Mouse (Mus musculus) cerebellum, adult 2 months (tissue): Measurements from ENCODE around the gene Ndufb6. TPM values are rescaled to one million over a fixed set of nuclear protein-coding genes. Genes with fewer than 3 reads are reported as not detected.
"Not testable (repeated sequence)": the region's sequence is repeated elsewhere in the genome, so short reads cannot be mapped to it uniquely, and the experiment has no call there.

Experiments used
- DNase-seq, 2 experiments: peaks; one replicate each; pipeline ENCODE4 v3.0.0; 2021
- H3K27ac ChIP-seq: fragments of 200-500 bp; 2 replicates; pipeline ENCODE4 v1.5.1; 2012; ENCODE audit warnings: low read length, control low read depth, inconsistent platforms; ENCODE audit not compliant: insufficient read depth
- H3K27me3 ChIP-seq: fragments of 200-500 bp; 2 replicates; pipeline ENCODE4 v1.6.1; 2012; ENCODE audit warnings: inconsistent platforms, mild to moderate bottlenecking, low read length, moderate library complexity; ENCODE audit not compliant: control insufficient read depth, insufficient read depth
- H3K4me1 ChIP-seq: fragments of 200-500 bp; 2 replicates; pipeline ENCODE4 v1.6.1; 2011; ENCODE audit warnings: low read length; ENCODE audit not compliant: control insufficient read depth, insufficient read depth
- H3K4me3 ChIP-seq: fragments of 200-500 bp; replicated peaks from 2 replicates; pipeline ENCODE3; 2011; ENCODE audit warnings: mild to moderate bottlenecking, low read depth, low read length, control low read depth; ENCODE audit not compliant: insufficient read depth
- CTCF ChIP-seq: fragments of 200-500 bp; IDR thresholded peaks from 2 replicates; pipeline ENCODE4 v1.5.1; 2011; ENCODE audit warnings: low read depth, mild to moderate bottlenecking, control low read depth, low read length, moderate library complexity, borderline replicate concordance; ENCODE audit not compliant: insufficient read depth
- POLR2A ChIP-seq: fragments of 200-500 bp; IDR thresholded peaks from 2 replicates; pipeline ENCODE4 v1.6.1; 2011; ENCODE audit warnings: low read length, control low read depth, borderline replicate concordance; ENCODE audit not compliant: insufficient read depth
- WGBS: fragments of 180-500 bp; shearing (Covaris S2); methylation state at CpG from one replicate; pipeline ENCODE4 v1.1.7; 2018; 5-methylcytosine and 5-hydroxymethylcytosine counted together
- polyA plus RNA-seq: library from polyadenylated mRNA; depleted of rRNA; stranded (reverse); fragments of >200 nt; gene quantifications from 2 replicates; pipeline ENCODE4 v1.2.3, GENCODE M21; 2012

Ndufb6 gene
- polyA plus RNA-seq, 1 experiment, result 210 TPM

DNA sequence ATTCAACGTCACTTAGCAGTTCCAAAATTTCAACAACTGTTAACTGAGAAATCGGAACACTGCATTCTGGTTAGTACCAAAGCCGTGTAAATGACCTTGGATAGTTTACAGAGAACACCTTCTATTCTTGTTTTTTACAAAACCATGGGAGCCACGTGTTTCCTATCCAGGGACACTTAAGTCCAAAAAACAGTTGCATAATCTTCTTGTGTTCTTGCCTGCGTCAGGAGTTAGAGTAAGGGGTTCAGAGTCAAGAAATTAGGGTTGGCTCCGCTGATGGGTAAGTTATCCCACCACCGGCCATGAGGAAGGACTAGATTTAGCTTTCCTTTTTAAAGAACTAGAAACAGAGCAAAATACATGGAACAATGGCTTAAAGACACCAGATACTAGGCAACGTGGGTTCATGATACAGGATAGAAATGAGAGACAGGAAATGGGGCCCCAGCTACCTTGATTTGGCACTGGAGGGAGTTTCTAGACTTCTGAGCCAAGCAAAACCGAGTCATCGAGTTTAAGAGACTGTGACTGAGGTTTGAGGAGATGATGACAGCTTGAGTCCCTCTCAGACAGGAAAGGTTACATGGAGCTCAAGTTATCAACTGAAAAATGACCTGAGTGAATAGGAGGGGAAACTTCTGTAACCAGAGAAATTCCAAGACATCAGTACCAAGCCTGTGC is 23.4 kb upstream of the Ndufb6 start:
- no peak for DNase-seq
- WGBS, result 79% methylated on average over 10 of the region's 10 CpGs
- TF ChIP-seq CTCF, result no peak
- TF ChIP-seq POLR2A, result no peak
- no peak overlapping the region for H3K4me3 ChIP-seq
- H3K27me3 ChIP-seq, result no peaks in the 10 kb centered on the region
- no peak overlapping the region for H3K27ac ChIP-seq
- H3K4me1 ChIP-seq, result no peaks in the 10 kb centered on the region

DNA sequence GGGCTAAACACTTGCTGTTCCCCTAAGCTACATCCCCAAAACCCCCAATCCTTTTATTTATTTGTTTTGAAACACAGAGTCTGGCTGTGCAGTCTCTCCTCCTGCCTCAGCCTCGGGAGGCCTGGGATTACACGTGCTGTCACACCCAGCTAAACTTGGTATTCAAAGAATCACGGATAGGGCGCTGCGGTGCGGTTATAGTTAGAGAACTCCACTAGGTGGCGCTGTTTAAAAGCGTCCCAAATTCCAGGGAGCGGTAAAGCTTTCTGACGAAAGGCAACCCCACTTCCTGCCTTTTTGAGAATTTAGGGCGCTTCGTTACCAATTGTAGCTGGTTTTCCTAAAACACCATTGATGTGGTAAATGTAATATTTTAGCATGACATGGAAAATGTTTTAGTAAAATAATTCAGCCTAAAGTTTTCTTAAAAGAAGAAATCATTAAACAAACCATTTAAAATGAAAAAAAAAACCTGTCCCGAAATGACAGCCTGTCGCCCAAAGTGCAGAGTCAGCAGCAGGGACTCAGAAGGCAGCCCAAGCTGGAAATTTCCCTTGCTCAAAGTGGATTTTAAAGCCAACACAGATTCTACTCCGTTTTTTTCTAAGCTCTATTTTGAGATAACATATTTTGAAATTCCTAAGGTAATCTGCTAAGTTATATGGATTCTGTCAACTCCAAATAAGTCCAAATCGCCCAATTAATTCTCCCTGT is 22.0 kb upstream of the Ndufb6 start:
- peak overlapping the region; percentile 23 for H3K4me3 ChIP-seq
- no peak for TF ChIP-seq POLR2A
- TF ChIP-seq CTCF, result peak; percentile 70
- H3K27me3 ChIP-seq, result no peaks in the 10 kb centered on the region
- no peaks in the 10 kb centered on the region for H3K4me1 ChIP-seq
- WGBS, result 8% methylated on average over 16 of the region's 16 CpGs
- H3K27ac ChIP-seq, result no peak overlapping the region
- DNase-seq, result peak; percentile 68 to 77

DNA sequence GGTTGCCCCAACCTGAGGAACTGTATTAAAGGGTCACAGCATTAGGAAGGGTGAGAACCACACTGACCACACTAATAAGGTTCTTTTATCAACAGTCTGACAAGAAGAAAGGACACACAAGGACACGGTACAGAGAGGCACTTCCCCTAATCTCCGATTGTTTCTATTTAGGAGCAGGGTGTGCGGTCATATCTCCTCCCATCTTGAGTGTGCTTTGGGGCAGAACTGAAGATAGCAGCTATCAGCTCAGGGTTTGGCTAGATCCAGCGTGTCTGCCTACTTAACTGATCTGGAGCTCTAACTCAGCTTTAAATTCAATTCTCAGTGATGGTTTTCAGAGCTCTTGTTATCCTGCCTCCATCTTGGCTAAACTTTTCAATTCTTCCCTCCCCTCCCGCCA is 19.9 kb upstream of the Ndufb6 start:
- H3K4me3 ChIP-seq, result no peak overlapping the region
- H3K27ac ChIP-seq, result no peak overlapping the region
- H3K4me1 ChIP-seq, result no peaks in the 10 kb centered on the region
- DNase-seq, result no peak
- TF ChIP-seq CTCF, result no peak
- TF ChIP-seq POLR2A, result no peak
- WGBS, result 71% methylated on average over 5 of the region's 5 CpGs
- no peaks in the 10 kb centered on the region for H3K27me3 ChIP-seq

DNA sequence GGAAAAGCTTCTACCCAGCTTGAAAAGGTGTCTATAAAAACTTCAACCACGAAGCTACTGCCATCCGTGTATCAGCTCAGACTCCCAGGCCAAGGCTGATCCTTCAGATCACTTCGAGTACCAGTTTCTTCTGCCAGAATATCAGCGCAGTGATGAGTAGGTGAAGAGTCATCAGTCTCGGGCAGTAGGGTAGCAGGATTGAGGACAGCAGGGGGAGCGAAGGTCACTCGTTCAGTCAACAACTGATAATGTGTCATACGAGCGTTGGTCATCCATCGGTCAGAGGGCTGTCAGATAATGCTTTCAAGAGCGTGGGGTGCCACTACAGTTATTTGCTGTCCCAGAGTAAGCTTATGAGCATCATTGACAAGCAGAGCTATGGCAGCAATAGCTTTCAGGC is 12.3 kb upstream of the Ndufb6 start:
- DNase-seq, H3K4me3 ChIP-seq, H3K27me3 ChIP-seq, H3K27ac ChIP-seq, H3K4me1 ChIP-seq: not testable (repeated sequence)
- 93% methylated on average over 11 of the region's 11 CpGs for WGBS

DNA sequence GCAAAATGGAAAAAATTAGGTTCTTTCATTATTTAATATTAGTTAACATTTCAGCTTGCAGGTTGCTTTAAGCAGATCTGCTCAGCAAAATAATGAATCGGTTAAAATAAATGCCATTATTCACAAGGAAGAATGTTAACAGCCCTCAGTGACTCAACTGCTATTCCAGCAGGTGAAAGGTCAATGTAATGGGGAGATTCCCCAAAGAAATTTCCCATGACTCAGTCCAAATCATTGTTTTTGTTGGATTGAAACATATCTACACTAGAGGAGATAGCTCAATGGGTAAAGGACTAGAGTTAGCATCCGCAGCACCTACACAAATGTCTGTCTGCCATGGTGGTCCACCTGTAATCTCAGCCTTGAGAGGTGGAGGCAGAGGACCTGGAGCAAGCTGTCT is 9.8 kb upstream of the Ndufb6 start:
- Histone ChIP-seq H3K4me3 (no peak overlapping the region), H3K27ac (no peak overlapping the region), H3K27me3 (no peaks in the 10 kb centered on the region), H3K4me1 (no peaks in the 10 kb centered on the region)
- WGBS, result 94% methylated on average over 2 of the region's 2 CpGs
- no peak for DNase-seq
- no peak for TF ChIP-seq CTCF
- TF ChIP-seq POLR2A, result no peak

DNA sequence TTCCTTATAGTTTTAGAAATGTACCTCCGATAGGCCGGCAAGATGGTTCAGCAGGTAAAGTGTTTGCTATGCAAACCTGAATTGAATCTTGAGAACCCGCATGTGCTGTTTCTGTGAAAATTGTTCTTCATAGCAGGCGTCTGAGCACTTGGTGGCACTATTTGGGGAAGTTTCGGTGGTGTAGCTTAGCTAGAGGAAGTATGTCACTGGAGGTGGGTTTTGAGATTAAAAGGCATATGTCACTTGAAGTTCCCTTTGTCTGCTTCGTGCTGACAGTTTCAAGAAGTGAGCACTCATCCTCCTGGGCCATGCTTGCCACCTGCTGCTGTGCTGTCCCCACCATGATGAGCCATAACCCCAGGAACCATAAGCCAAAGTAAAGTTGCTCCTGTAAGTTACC is 8.2 kb upstream of the Ndufb6 start:
- Histone ChIP-seq H3K27ac (no peak overlapping the region), H3K4me3 (no peak overlapping the region), H3K4me1 (no peaks in the 10 kb centered on the region), H3K27me3 (no peaks in the 10 kb centered on the region)
- TF ChIP-seq POLR2A, result no peak
- no peak for DNase-seq
- 73% methylated on average over 6 of the region's 6 CpGs for WGBS

DNA sequence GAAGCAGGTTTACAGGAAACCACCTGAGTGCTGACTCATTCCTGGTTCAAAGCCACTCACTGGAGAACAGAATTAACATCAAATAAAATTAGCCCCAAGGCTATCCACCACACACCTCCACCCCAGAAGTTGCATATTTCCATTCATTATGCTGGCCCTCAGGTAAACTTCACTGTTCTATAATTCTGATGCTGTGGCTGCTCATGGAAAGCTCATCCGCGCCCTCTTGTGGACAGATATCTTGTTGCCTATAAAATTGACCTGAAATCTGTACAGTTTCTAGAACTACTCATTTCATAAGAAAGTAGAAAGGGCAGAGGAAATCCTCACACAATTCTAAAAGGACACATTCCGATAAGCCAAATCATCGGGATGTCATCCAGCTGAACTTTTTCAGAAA is 6.4 kb upstream of the Ndufb6 start:
- DNase-seq, result peak; percentile 52 to 57
- TF ChIP-seq CTCF (peak; percentile 53), POLR2A (no peak)
- H3K4me3 ChIP-seq, result no peak overlapping the region
- WGBS, result 16% methylated on average over 4 of the region's 4 CpGs
- no peak overlapping the region for H3K27ac ChIP-seq
- H3K27me3 ChIP-seq, result no peaks in the 10 kb centered on the region
- H3K4me1 ChIP-seq, result no peaks in the 10 kb centered on the region

DNA sequence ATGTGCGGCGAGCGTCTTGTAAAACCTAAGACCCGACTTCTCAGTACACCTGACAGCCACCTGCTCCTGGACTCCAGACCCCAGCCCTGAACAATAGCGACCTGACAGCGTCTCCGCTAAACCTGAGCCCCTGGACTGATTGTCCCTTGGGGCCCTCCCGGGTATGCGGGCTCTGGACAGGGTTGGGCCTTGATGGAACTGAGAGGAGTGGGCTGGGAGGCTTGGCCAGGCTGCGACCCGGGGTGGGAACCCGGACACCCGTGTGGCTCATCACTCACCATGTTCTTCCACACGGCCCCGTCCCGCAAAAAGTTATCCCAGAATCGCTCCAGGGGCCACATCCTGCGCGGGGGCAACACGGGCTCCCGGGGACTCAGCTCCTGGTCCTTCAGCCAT is 343 bp downstream of the Ndufb6 start:
- DNase-seq, result no peak
- TF ChIP-seq POLR2A, result no peak
- Histone ChIP-seq H3K4me3 (peak overlapping the region; percentile 85), H3K27ac (peak overlapping the region; percentile 75), H3K4me1 (no peaks in the 10 kb centered on the region), H3K27me3 (no peaks in the 10 kb centered on the region)
- under 1% methylated on average over 21 of the region's 21 CpGs for WGBS
